Mouse (Mus musculus) testis, adult 2 months (tissue): Measurements from ENCODE around the gene Habp2.

Experiments
- CTCF ChIP-seq: fragments of 200-500 bp; IDR thresholded peaks from 2 replicates; pipeline ENCODE4 v1.5.1; 2012; ENCODE audit warnings: low read depth, mild to moderate bottlenecking, inconsistent platforms, low read length, moderate library complexity; ENCODE audit not compliant: control insufficient read depth, insufficient read depth, insufficient replicate concordance
- POLR2A ChIP-seq: fragments of 200-500 bp; IDR thresholded peaks from 2 replicates; pipeline ENCODE4 v1.6.1; 2012; ENCODE audit warnings: low read depth, mild to moderate bottlenecking, inconsistent platforms, low read length, moderate library complexity; ENCODE audit not compliant: control insufficient read depth

- TF ChIP-seq CTCF (no peak), POLR2A (no peak)
These were observed 1.5 kb downstream of the Habp2 start for GRCm38 (mm10) chr19:56288436-56288835.
